Mouse (Mus musculus) spleen, adult 2 months (tissue): Measurements from ENCODE around the gene Npm1. TPM values are rescaled to one million over a fixed set of nuclear protein-coding genes. Genes with fewer than 3 reads are reported as not detected.

Experiments
- DNase-seq, 2 experiments: peaks; one replicate each; pipeline versions ENCODE4 v3.0.0 to v3.0.0-alpha.2; 2012 to 2021; ENCODE audit warnings: low spot score in 2 of 2, low read depth in 1 of 2
- H3K27ac ChIP-seq: fragments of 200-500 bp; 2 replicates; pipeline ENCODE4 v1.5.1; 2012; ENCODE audit warnings: low read length, inconsistent platforms; ENCODE audit not compliant: insufficient read depth
- H3K27me3 ChIP-seq: fragments of 200-500 bp; 2 replicates; pipeline ENCODE4 v1.6.1; 2012; ENCODE audit warnings: mild to moderate bottlenecking, moderate library complexity, low read length, inconsistent platforms; ENCODE audit not compliant: control insufficient read depth, insufficient read depth
- H3K36me3 ChIP-seq: fragments of 200-500 bp; 2 replicates; pipeline ENCODE4 v1.6.1; 2012; ENCODE audit warnings: mild to moderate bottlenecking, low read length, inconsistent platforms; ENCODE audit not compliant: control insufficient read depth, insufficient read depth
- H3K4me1 ChIP-seq: fragments of 200-500 bp; 2 replicates; pipeline ENCODE4 v1.6.1; 2011; ENCODE audit warnings: inconsistent platforms; ENCODE audit not compliant: control insufficient read depth, insufficient read depth, insufficient read length
- H3K4me3 ChIP-seq: fragments of 200-500 bp; 2 replicates; pipeline ENCODE4 v1.5.1; 2011; ENCODE audit warnings: mild to moderate bottlenecking, inconsistent platforms; ENCODE audit not compliant: insufficient read depth, insufficient read length; ENCODE audit errors: extremely low read depth
- CTCF ChIP-seq: fragments of 200-500 bp; IDR thresholded peaks from 2 replicates; pipeline ENCODE4 v1.5.1; 2011; ENCODE audit warnings: mild to moderate bottlenecking, inconsistent platforms; ENCODE audit not compliant: insufficient read depth, insufficient read length, insufficient replicate concordance; ENCODE audit errors: extremely low read depth
- POLR2A ChIP-seq: fragments of 200-500 bp; IDR thresholded peaks from 2 replicates; pipeline ENCODE4 v1.6.1; 2011; ENCODE audit warnings: low read depth, low read length, inconsistent platforms
- WGBS: fragments of 180-500 bp; shearing (Covaris S2); methylation state at CpG from one replicate; pipeline ENCODE4 v1.1.7; 2018; 5-methylcytosine and 5-hydroxymethylcytosine counted together
- polyA plus RNA-seq: library from polyadenylated mRNA; depleted of rRNA; stranded (reverse); fragments of >200 nt; gene quantifications from 2 replicates; pipeline ENCODE4 v1.2.3, GENCODE M21; 2012; rRNA removed

Gene Npm1
- polyA plus RNA-seq, 1 experiment = 57.0 TPM

DNA sequence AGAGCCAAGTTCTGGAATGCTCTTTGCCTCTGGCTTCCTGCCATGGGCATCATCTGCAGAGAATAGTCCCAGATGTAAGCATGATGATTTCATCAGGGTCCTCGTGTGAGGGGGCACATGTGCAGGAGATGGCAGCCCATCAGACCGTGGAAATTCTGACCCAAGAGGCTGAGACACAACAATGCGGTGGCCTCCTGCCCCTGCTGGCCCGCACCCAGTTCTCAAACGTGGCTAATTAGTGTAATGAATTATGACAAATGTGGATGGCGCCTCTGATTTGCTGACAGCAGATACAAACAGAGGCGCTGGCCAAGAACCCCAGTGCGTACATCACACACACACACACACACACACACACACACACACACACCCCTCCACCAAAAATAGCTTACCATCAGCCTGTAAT is 58.1 kb downstream of the Npm1 start:
- no peaks in the 10 kb centered on the region for H3K36me3 ChIP-seq
- TF ChIP-seq POLR2A (no peak), CTCF (no peak)
- DNase-seq = no peak
- H3K4me3 ChIP-seq = no peak overlapping the region
- H3K27me3 ChIP-seq = no peaks in the 10 kb centered on the region
- WGBS = 81% methylated on average over 8 of the region's 8 CpGs
- no peak overlapping the region for H3K27ac ChIP-seq
- no peaks in the 10 kb centered on the region for H3K4me1 ChIP-seq

- no peak overlapping the region for H3K4me3 ChIP-seq
- 92% methylated on average over 13 of the region's 13 CpGs for WGBS
- no peaks in the 10 kb centered on the region for H3K27me3 ChIP-seq
- no peak for TF ChIP-seq CTCF
- TF ChIP-seq POLR2A = no peak
- no peak for DNase-seq
- no peaks in the 10 kb centered on the region for H3K4me1 ChIP-seq
- no peak overlapping the region for H3K27ac ChIP-seq
- H3K36me3 ChIP-seq = no peaks in the 10 kb centered on the region
Measured at GRCm38 (mm10) chr11:33103291-33103943, 59.6 kb downstream of the Npm1 start.

Other genes with a start within 250 kb of the Npm1 start
- gene Fgf18, start 15.8 kb downstream of the Npm1 start, polyA plus RNA-seq = 0.62 and 0.95 TPM in 2 replicates
- not detected in 2 replicates for gene Tlx3, start 40.4 kb upstream of the Npm1 start, polyA plus RNA-seq
- not detected in 2 replicates for gene Gm12117, start 113.5 kb upstream of the Npm1 start, polyA plus RNA-seq